Comparison of ENCODE assay signal across 14 mouse cellular contexts in genomic region chr4:149829964-149830363, GRCm38 (mm10).
"Had no signal": no experiment of that assay in that cellular context is flagged by ENCODE, and none has a peak within 500 bp of the region (broad histone marks: within the 10 kb centered on the region; RNA-seq: fewer than 3 reads in every experiment).

No protein-coding gene starts in this region.

- H3K27ac ChIP-seq: kidney, embryonic 15.5 days; liver, embryonic 15.5 days; midbrain, embryonic 15.5 days; neural tube, embryonic 12.5 days had no signal

- H3K4me1 ChIP-seq: kidney, embryonic 15.5 days; liver, embryonic 15.5 days; midbrain, embryonic 15.5 days; neural tube, embryonic 12.5 days had no signal

- DNase-seq: kidney, adult 2 months; kidney, postnatal 14 days; left cerebral cortex, postnatal 4 days; right cerebral cortex, postnatal 4 days; spleen, adult 18-20 months; thymus, adult 18-20 months; thymus, postnatal 14 days had no signal

- H3K9ac ChIP-seq: kidney, embryonic 15.5 days; liver, embryonic 15.5 days; lung, embryonic 14.5 days; midbrain, embryonic 15.5 days; neural tube, embryonic 12.5 days had no signal

- H3K9me3 ChIP-seq: liver, embryonic 15.5 days; midbrain, embryonic 15.5 days; neural tube, embryonic 12.5 days had no signal

- H3K27me3 ChIP-seq: kidney, embryonic 15.5 days; midbrain, embryonic 15.5 days; neural tube, embryonic 12.5 days had no signal

- H3K36me3 ChIP-seq: kidney, embryonic 15.5 days; liver, embryonic 15.5 days; midbrain, embryonic 15.5 days; neural tube, embryonic 12.5 days had no signal

- ATAC-seq: intestine, embryonic 16.5 days; midbrain, embryonic 15.5 days had no signal

- H3K4me3 ChIP-seq: kidney, embryonic 15.5 days; liver, embryonic 15.5 days; midbrain, embryonic 15.5 days; neural tube, embryonic 12.5 days had no signal

- H3K4me2 ChIP-seq: kidney, embryonic 15.5 days; liver, embryonic 11.5 days; liver, embryonic 15.5 days; lung, embryonic 14.5 days; midbrain, embryonic 15.5 days; neural tube, embryonic 12.5 days had no signal
